Mouse (Mus musculus) liver, postnatal 0 days (tissue): Measurements from ENCODE around the gene Rbm19. TPM values are rescaled to one million over a fixed set of nuclear protein-coding genes. Genes with fewer than 3 reads are reported as not detected.
"Not testable (repeated sequence)": the region's sequence is repeated elsewhere in the genome, so short reads cannot be mapped to it uniquely, and the experiment has no call there.

Experiments
- ATAC-seq: fragments of 200-750 bp; cut with Nextera tagmentation; 2 replicates; pipeline ENCODE4 v1.8.0; 2017; ENCODE audit warnings: mild to moderate bottlenecking, moderate library complexity
- DNase-seq: peaks from one replicate; pipeline ENCODE4 v3.0.0-alpha.2; 2016
- H3K27ac ChIP-seq: fragments of 300-500 bp; sonication (generic); 2 replicates; pipeline ENCODE4 v1.5.1; 2014; ENCODE audit warnings: antibody characterized with exemption, moderate library complexity, mild to moderate bottlenecking, low read depth
- H3K27me3 ChIP-seq: fragments of 300-500 bp; sonication (generic); 2 replicates; pipeline ENCODE4 v1.6.1; 2014; ENCODE audit warnings: low read length, control low read depth, mixed read lengths; ENCODE audit not compliant: insufficient read depth
- H3K36me3 ChIP-seq: fragments of 300-500 bp; sonication (generic); replicated peaks from 2 replicates; pipeline ENCODE4 v1.6.1; 2014; ENCODE audit warnings: mild to moderate bottlenecking, control low read depth, low read length, moderate library complexity, mixed read lengths; ENCODE audit not compliant: insufficient read depth
- H3K4me1 ChIP-seq: fragments of 300-500 bp; sonication (generic); 2 replicates; pipeline ENCODE4 v1.6.1; 2014; ENCODE audit warnings: antibody characterized with exemption, mild to moderate bottlenecking, control low read depth; ENCODE audit not compliant: insufficient read depth
- H3K4me2 ChIP-seq: fragments of 300-500 bp; sonication (generic); 2 replicates; pipeline ENCODE4 v1.6.1; 2014; ENCODE audit warnings: low read depth, mild to moderate bottlenecking, low read length, moderate library complexity, mixed read lengths
- H3K4me3 ChIP-seq: fragments of 300-500 bp; sonication (generic); 2 replicates; pipeline ENCODE4 v1.5.1; 2014; ENCODE audit warnings: low read depth, low read length
- H3K9ac ChIP-seq: fragments of 300-500 bp; sonication (generic); replicated peaks from 2 replicates; pipeline ENCODE4 v1.6.1; 2014; ENCODE audit warnings: mild to moderate bottlenecking, moderate library complexity
- H3K9me3 ChIP-seq: fragments of 300-500 bp; sonication (generic); 2 replicates; pipeline ENCODE4 v1.6.1; 2016; ENCODE audit warnings: mild to moderate bottlenecking, control low read depth, low read length, mixed read lengths
- CTCF ChIP-seq: sonication (generic); IDR thresholded peaks from 2 replicates; pipeline ENCODE4 v1.5.1; 2016; ENCODE audit warnings: antibody characterized with exemption, low read depth
- EP300 ChIP-seq: IDR thresholded peaks from 2 replicates; pipeline ENCODE4 v1.6.1; 2016; ENCODE audit warnings: antibody characterized with exemption, low read depth, mild to moderate bottlenecking
- WGBS: fragments of 180-500 bp; shearing (Covaris S2); extraction: QIAGEN DNeasy Blood & Tissue Kit; methylation state at CpG from one replicate; pipeline ENCODE4 v1.1.7; 2014; ENCODE audit not compliant: insufficient replicate concordance; 5-methylcytosine and 5-hydroxymethylcytosine counted together
- polyA plus RNA-seq: library from polyadenylated mRNA; unstranded; fragments of >200 nt; fragmentation: Nextera tagmentation; extraction: Ambion mirVana; gene quantifications from 2 replicates; pipeline ENCODE4 v1.2.1, GENCODE M21; 2015

Gene Rbm19
- polyA plus RNA-seq, 1 experiment from 2014 or later: 6.9 TPM

- H3K36me3 ChIP-seq: no peaks in the 10 kb centered on the region
Measured at GRCm38 (mm10) chr5:120106424-120107073, 9.7 kb upstream of the Rbm19 start.

GRCm38 (mm10) chr5:120114361-120114760, 1.9 kb upstream of the Rbm19 start:
- Histone ChIP-seq H3K4me3 (no peak overlapping the region), H3K27ac (no peak overlapping the region), H3K4me1 (peaks cover 12% of the 10 kb centered on the region), H3K9ac (no peak overlapping the region), H3K27me3 (no peaks in the 10 kb centered on the region), H3K4me2 (no peak overlapping the region), H3K36me3 (peaks cover 3% of the 10 kb centered on the region; the same call in 1 of the 2 replicates), H3K9me3 (no peaks in the 10 kb centered on the region)
- TF ChIP-seq EP300 (no peak), CTCF (no peak)
- ATAC-seq (no peak), DNase-seq (no peak)
- 84% methylated on average over 12 of the region's 12 CpGs for WGBS

More at GRCm38 (mm10) chr5:120106424-120107073, 9.7 kb upstream of the Rbm19 start:
- Histone ChIP-seq H3K9me3 (no peaks in the 10 kb centered on the region), H3K27ac (no peak overlapping the region), H3K4me1 (peaks cover 6% of the 10 kb centered on the region; the same call in 1 of the 2 replicates), H3K9ac (no peak overlapping the region), H3K4me3 (no peak overlapping the region), H3K4me2 (no peak overlapping the region), H3K27me3 (0 out of 2 replicates have a peak, but pooled peaks cover 4% of the 10 kb centered on the region)
- ATAC-seq: peak; percentile 17; the same call in 1 of the 2 replicates
- TF ChIP-seq EP300: no peak
- TF ChIP-seq CTCF: peak; percentile 82
- DNase-seq: peak; percentile 46
- WGBS: 16% methylated on average over 12 of the region's 12 CpGs

DNA sequence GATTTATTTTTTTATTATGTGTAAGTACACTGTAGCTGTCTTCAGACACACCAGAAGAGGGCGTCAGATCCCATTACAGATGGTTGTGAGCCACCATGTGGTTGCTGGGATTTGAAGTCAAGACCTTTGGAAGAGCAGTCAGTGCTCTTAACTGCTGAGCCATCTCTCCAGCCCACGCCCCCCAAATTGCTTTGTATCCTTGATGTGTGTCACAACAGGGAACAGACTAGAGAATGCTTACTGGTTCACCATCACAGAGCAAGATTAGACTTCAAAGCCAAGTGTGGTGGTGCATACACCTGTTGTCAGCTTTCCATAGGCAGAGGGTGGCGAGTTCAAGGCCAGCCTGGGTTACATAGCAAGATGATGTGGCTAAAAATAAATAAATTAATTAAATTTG, 896 bp downstream of the Rbm19 start:
- Histone ChIP-seq H3K4me3 (peak overlapping the region; percentile 68), H3K36me3 (peaks cover 27% of the 10 kb centered on the region), H3K4me1 (peaks cover 12% of the 10 kb centered on the region), H3K4me2 (peak overlapping the region; percentile 89)
- ATAC-seq, H3K9ac ChIP-seq, DNase-seq, H3K9me3 ChIP-seq, H3K27ac ChIP-seq, H3K27me3 ChIP-seq: not testable (repeated sequence)
- 49% methylated on average over 3 of the region's 3 CpGs for WGBS

DNA sequence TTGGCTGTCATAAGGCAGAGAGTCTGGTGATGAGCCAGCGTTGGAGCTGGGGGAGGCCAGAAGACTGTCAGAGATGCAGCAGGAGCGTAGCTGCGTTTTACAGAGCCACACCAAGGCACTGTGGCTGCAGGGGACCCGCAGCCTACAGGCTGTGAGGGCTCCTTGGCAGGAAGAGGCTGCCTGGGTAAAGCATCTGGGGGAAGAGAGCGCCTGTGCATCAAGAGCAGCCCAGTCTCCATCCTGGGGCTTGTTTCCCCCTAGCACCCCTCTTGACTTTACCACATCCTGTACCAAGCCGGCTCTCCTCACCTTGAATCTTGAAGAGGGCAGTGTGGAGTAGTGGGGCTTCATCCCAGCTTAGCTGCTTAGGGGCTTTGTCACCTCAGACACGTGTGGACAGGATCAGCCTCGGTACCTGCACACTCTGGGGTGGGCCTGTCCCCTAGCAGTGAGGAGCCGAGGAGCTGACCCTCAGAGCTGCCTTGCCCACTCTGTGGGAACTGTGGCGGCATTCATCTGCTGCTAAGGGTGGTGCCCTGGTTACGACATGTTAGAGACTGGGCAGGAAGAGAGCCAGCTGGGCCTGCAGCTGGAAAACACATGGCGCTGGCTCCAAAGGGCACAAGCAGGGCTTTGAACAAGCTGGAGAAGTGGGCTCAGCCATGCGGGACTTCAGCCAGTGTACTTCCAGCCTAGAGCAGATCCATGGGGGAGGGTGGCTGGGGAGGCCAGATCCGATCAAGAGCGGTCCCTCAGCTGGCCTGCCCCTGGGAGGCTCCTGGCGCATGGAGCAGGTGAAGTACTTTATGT, 8.8 kb downstream of the Rbm19 start:
- no peak overlapping the region for H3K4me3 ChIP-seq
- H3K4me2 ChIP-seq: no peak overlapping the region
- H3K27ac ChIP-seq: no peak overlapping the region
- DNase-seq (no peak), ATAC-seq (no peak)
- no peaks in the 10 kb centered on the region; the same call in 1 of the 2 replicates for H3K9me3 ChIP-seq
- WGBS: 84% methylated on average over 16 of the region's 16 CpGs
- no peaks in the 10 kb centered on the region for H3K27me3 ChIP-seq
- no peaks in the 10 kb centered on the region for H3K4me1 ChIP-seq
- TF ChIP-seq EP300: no peak
- peaks cover 60% of the 10 kb centered on the region for H3K36me3 ChIP-seq
- no peak overlapping the region for H3K9ac ChIP-seq

DNA sequence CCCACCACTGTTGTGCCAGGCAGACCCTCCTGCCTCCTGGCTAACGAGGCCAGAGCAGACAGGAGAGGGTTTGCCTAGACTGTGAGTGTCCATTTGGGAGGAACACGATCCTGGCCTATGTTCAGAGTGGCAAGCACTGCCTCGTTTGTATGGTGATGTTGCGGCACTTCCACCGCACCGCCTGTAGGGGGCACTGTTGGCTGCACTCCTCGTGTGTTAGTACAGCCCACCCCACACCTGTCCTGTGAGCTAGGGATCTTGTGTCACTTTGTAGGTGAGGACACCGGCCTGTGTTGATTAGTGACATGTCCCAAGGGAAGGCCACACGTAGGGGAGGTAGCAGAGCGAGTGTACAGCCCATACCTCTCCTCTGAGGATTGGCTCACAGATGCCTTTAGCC, 11.4 kb downstream of the Rbm19 start:
- ATAC-seq (no peak), DNase-seq (peak; percentile 53)
- H3K36me3 ChIP-seq: peaks cover 50% of the 10 kb centered on the region
- no peak overlapping the region for H3K4me3 ChIP-seq
- H3K4me1 ChIP-seq: peaks cover 3% of the 10 kb centered on the region; the same call in 1 of the 2 replicates
- no peak overlapping the region for H3K27ac ChIP-seq
- WGBS: 57% methylated on average over 10 of the region's 10 CpGs
- H3K4me2 ChIP-seq: no peak overlapping the region
- H3K27me3 ChIP-seq: no peaks in the 10 kb centered on the region
- TF ChIP-seq EP300 (no peak), CTCF (peak; percentile 86)
- no peaks in the 10 kb centered on the region for H3K9me3 ChIP-seq
- no peak overlapping the region for H3K9ac ChIP-seq

GRCm38 (mm10) chr5:120128511-120128910, 12.2 kb downstream of the Rbm19 start:
- peaks cover 42% of the 10 kb centered on the region for H3K36me3 ChIP-seq
- WGBS: 66% methylated on average over 5 of the region's 5 CpGs
- ATAC-seq: no peak
- no peaks in the 10 kb centered on the region for H3K9me3 ChIP-seq
- no peak overlapping the region for H3K9ac ChIP-seq
- peaks cover 3% of the 10 kb centered on the region; the same call in 1 of the 2 replicates for H3K4me1 ChIP-seq
- H3K4me2 ChIP-seq: no peak overlapping the region
- H3K4me3 ChIP-seq: no peak overlapping the region
- no peak for TF ChIP-seq CTCF
- no peaks in the 10 kb centered on the region for H3K27me3 ChIP-seq
- DNase-seq: no peak
- no peak overlapping the region for H3K27ac ChIP-seq
